Mouse (Mus musculus): Measurements from ENCODE around the gene Gm4767.
"Not testable (repeated sequence)": the region's sequence is repeated elsewhere in the genome, so short reads cannot be mapped to it uniquely, and the experiment has no call there.

Gene Gm4767

DNA sequence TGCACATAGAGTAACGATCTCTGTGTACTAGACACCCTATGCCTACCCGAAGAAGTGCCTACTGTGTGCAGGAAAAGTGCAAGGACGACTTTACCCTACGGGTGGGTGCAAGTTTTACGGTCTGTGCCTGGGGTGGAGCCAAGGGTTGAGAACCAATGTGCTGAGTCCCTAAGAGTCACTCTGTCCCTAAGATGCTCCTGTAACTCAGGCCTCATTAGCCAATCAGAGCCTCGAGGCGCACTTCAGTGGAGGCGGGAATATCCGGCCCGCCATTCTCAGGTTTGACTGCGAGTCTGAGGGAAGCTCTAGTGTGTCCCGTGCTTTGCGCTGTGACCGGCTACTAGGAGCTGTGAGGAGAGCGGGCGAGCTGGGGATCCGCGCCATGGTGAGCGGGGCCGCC lies at the start of gene Gm4767:
TSS of gene Gm4767 (plus strand) at position 288 of the 400 bp plus-strand sequence.
- DNase-seq: not testable (repeated sequence)

DNA sequence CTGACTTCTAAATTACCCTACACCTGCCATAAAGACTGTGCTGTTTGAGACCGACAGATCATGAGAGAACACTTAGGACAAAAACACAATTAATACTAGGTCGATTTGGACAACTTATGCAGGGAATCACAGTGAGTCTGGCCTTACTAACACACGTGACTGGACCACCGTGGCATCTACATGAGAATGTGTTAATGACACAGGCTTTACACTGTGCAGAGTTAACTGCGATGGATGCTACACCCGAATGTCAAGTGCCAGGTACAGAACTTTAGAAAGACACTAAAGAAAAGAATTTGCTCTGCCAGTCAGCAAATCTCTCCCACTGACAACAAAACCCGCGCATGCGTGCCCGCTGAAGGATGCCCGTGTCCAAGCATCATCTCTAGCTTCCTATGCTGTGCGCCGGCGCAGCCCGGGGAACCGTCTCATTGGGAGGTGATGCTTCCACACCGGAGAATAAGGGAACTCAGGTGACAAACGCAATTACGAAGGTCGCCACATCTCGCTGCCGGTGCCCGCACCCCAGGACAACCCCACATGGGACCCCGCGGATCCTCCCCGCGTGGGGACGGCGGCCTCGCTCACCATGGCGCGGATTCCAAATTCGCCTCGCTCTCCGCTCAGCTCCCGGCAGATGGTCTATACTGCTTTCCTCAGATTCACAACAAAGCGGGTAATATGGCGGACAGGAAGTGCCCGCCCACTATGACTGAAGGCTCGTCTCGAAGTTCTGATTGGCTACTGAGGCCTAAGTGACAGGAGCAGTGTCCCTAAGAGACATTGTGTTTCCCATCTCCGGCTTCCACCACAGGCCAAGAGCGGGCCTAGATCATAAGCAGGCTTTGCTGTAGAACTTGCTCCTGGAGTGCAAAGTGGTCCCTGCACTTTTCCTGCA lies 41.2 kb upstream of the Gm4767 start, which contains the start of gene Gm3055:
TSS of gene Gm3055 (minus strand) at position 656 of the 898 bp plus-strand sequence.
- not testable (repeated sequence) for DNase-seq

DNA sequence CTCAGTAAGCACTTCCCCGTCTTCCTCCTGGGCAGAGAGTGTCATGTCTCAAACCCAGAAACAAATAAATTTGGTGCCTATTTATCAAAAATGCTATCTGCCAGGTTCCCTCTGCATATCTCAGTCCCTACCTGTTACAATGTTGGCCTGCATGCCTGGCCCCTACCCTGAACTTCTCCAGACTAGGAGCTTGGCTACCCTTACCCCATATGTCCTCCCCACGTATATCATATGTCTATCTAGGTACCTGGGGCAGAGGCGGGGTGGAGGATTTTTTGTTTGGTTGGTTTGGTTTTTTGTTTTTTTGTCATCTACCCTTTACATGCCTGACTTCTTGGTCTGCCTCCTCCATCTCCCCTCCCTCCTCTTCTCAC lies 40.6 kb upstream of the Gm4767 start:
- DNase-seq: not testable (repeated sequence)

DNA sequence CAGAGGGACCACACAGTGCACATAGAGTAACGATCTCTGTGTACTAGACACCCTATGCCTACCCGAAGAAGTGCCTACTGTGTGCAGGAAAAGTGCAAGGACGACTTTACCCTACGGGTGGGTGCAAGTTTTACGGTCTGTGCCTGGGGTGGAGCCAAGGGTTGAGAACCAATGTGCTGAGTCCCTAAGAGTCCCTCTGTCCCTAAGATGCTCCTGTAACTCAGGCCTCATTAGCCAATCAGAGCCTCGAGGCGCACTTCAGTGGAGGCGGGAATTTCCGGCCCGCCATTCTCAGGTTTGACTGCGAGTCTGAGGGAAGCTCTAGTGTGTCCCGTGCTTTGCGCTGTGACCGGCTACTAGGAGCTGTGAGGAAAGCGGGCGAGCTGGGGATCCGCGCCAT lies 34.2 kb downstream of the Gm4767 start:
- not testable (repeated sequence) for DNase-seq

DNA sequence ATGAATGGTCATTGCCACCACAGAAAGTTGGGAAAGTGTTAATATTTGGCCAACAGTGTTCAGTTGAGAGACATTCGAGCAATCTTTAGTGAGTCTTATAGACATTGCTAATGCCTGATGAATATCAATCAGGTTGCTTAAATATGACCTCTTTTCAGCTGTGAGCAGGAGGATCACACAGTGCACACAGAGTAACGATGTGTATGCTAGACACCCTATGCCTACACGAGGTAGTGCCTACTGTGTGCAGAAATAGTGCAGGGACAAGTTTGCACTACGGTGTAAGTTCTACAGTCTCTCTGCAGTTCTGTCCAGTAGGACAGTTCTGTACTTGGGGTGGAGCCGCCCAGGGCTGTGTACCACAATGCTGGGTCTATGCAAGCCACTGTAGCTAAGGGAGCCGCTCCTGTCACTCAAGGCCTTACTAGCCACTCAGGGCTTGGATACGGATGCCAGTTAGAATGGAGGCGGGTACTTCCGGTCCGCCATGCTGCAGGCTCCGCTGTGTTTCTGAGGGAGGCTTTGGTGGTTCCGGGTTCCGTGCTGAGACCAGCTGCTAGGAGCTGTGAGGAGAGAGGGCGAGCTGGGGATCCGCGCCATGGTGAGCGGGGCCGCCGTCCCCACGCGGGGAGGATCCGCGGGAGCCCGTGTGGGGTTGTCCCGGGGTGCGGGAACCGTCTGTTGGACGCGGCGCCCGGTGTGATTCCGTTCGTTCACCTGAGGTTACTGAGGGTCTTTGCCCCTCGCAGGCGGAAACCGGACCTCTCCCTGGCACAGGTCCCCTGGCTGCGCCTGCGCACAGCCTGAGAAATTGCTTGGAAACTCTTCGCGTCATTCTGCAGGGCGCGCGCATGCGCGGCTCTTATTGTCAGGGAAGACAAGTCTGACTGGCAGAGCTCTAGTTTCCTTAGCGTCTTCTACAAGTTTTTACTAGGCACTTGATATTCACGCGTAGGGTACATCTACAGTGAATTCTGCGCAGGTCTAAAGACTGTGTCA lies 51.7 kb downstream of the Gm4767 start, which contains the start of gene Gm32687:
TSS of gene Gm32687 (plus strand) at position 526 of the 999 bp plus-strand sequence.
- peak; percentile 1 for DNase-seq
